Mouse (Mus musculus): Measurements from ENCODE around the gene Nanos1. TPM values are rescaled to one million over a fixed set of nuclear protein-coding genes. Genes with fewer than 3 reads are reported as not detected.

Nanos1 gene
- polyA plus RNA-seq, 1 experiment from 2014 or later, result 7.4 TPM

GRCm38 (mm10) chr19:60790551-60791161 lies 34.9 kb downstream of the Nanos1 start, which contains the start of gene Eif3a:
Eif3a (minus strand) TSS chr19:60790658.
- Histone ChIP-seq H3K4me2 (peak within 1 kb of the TSS; percentile 73), H3K4me3 (replicated peaks) (peak within 1 kb of the TSS; percentile 98), H3K9me3 (no peaks in the 10 kb centered on the region), H3K9ac (peak within 1 kb of the TSS; percentile 99), H3K36me3 (replicated peaks) (no peaks in the 10 kb centered on the region), H3K27me3 (no peaks in the 10 kb centered on the region), H3K27ac (peak within 1 kb of the TSS; percentile 97), H3K4me1 (peaks cover 23% of the 10 kb centered on the region)
- ATAC-seq (ENCODE audit: low FRiP score), result peak; percentile 95
- under 1% methylated on average over 54 of the region's 57 CpGs for WGBS

- Histone ChIP-seq H3K4me3 (replicated peaks) (peak overlapping the region; percentile 98), H3K9ac (peak overlapping the region; percentile 99), H3K36me3 (replicated peaks) (no peaks in the 10 kb centered on the region), H3K4me1 (peaks cover 19% of the 10 kb centered on the region), H3K27me3 (no peaks in the 10 kb centered on the region), H3K27ac (peak overlapping the region; percentile 97), H3K4me2 (peak overlapping the region; percentile 73), H3K9me3 (no peaks in the 10 kb centered on the region)
- peak; percentile 31; the same call in 1 of the 2 replicates for ATAC-seq (ENCODE audit: low FRiP score)
- WGBS, result 18% methylated on average over 9 of the region's 9 CpGs
Observed at GRCm38 (mm10) chr19:60791164-60791563, 35.4 kb downstream of the Nanos1 start.

- Histone ChIP-seq H3K4me1 (peaks cover 10% of the 10 kb centered on the region), H3K27ac (no peak overlapping the region), H3K4me2 (no peak overlapping the region), H3K9me3 (no peaks in the 10 kb centered on the region), H3K27me3 (no peaks in the 10 kb centered on the region), H3K4me3 (replicated peaks) (no peak overlapping the region), H3K9ac (no peak overlapping the region), H3K36me3 (replicated peaks) (no peaks in the 10 kb centered on the region)
- ATAC-seq (ENCODE audit: low FRiP score), result no peak
- WGBS, result 84% methylated on average over 2 of the region's 2 CpGs
Observed at GRCm38 (mm10) chr19:60793170-60793707, 37.5 kb downstream of the Nanos1 start.

- Histone ChIP-seq H3K9me3 (no peaks in the 10 kb centered on the region), H3K27me3 (no peaks in the 10 kb centered on the region), H3K9ac (no peak overlapping the region), H3K4me2 (no peak overlapping the region), H3K4me1 (0 out of 2 replicates have a peak, but pooled peaks cover 3% of the 10 kb centered on the region), H3K36me3 (replicated peaks) (no peaks in the 10 kb centered on the region), H3K27ac (no peak overlapping the region), H3K4me3 (replicated peaks) (no peak overlapping the region)
- no peak for ATAC-seq (ENCODE audit: low FRiP score)
- WGBS, result 73% methylated on average over 2 of the region's 2 CpGs
Observed at GRCm38 (mm10) chr19:60795244-60795643, 39.5 kb downstream of the Nanos1 start.

- Histone ChIP-seq H3K27me3 (no peaks in the 10 kb centered on the region), H3K9me3 (no peaks in the 10 kb centered on the region), H3K4me3 (replicated peaks) (no peak overlapping the region), H3K4me1 (no peaks in the 10 kb centered on the region), H3K36me3 (replicated peaks) (no peaks in the 10 kb centered on the region), H3K4me2 (no peak overlapping the region), H3K27ac (no peak overlapping the region), H3K9ac (no peak overlapping the region)
- no peak for ATAC-seq (ENCODE audit: low FRiP score)
- WGBS, result 96% methylated on average over 2 of the region's 2 CpGs
Observed at GRCm38 (mm10) chr19:60797415-60797814, 41.6 kb downstream of the Nanos1 start.

- no peaks in the 10 kb centered on the region for H3K36me3 ChIP-seq (replicated peaks)
- H3K4me2 ChIP-seq, result no peak overlapping the region
- H3K27me3 ChIP-seq, result no peaks in the 10 kb centered on the region
- ATAC-seq (ENCODE audit: low FRiP score), result no peak
- H3K9me3 ChIP-seq, result no peaks in the 10 kb centered on the region
- no peak overlapping the region for H3K9ac ChIP-seq
- H3K4me3 ChIP-seq (replicated peaks), result no peak overlapping the region
- H3K27ac ChIP-seq, result no peak overlapping the region
- H3K4me1 ChIP-seq, result no peaks in the 10 kb centered on the region
- 80% methylated on average over 7 of the region's 7 CpGs for WGBS
Observed at GRCm38 (mm10) chr19:60799867-60800569, 44.2 kb downstream of the Nanos1 start.

GRCm38 (mm10) chr19:60804903-60805302 lies 49.1 kb downstream of the Nanos1 start:
- H3K36me3 ChIP-seq (replicated peaks), result no peaks in the 10 kb centered on the region
- no peaks in the 10 kb centered on the region for H3K27me3 ChIP-seq
- H3K9me3 ChIP-seq, result no peaks in the 10 kb centered on the region
- no peak overlapping the region for H3K27ac ChIP-seq
- no peak overlapping the region for H3K9ac ChIP-seq
- no peak overlapping the region for H3K4me2 ChIP-seq
- ATAC-seq (ENCODE audit: low FRiP score), result no peak
- 67% methylated on average over 2 of the region's 2 CpGs for WGBS
- H3K4me1 ChIP-seq, result no peaks in the 10 kb centered on the region
- no peak overlapping the region for H3K4me3 ChIP-seq (replicated peaks)

Small RNA genes within 50 kb of the gene (microRNA-seq; reads per million reads assigned to microRNA genes)
- not detected for gene mmu-mir-3084-1

Other genes starting within 250 kb of the Nanos1 start
- 33.3 and 34.1 TPM in 2 replicates for gene Cacul1, start 175.0 kb upstream of the Nanos1 start, polyA plus RNA-seq (2016; fragmentation: Nextera tagmentation; extraction: Ambion mirVana)
- 136 and 137 TPM in 2 replicates for gene Eif3a, start 34.7 kb downstream of the Nanos1 start, polyA plus RNA-seq (2016; fragmentation: Nextera tagmentation; extraction: Ambion mirVana)
- 35.5 and 39.4 TPM in 2 replicates for gene Fam45a, start 55.6 kb downstream of the Nanos1 start, polyA plus RNA-seq (2016; fragmentation: Nextera tagmentation; extraction: Ambion mirVana)
- gene Sfxn4, start 105.5 kb downstream of the Nanos1 start, polyA plus RNA-seq (2016; fragmentation: Nextera tagmentation; extraction: Ambion mirVana), result 9.8 and 12.5 TPM in 2 replicates
- 84.8 and 88.9 TPM in 2 replicates for gene Prdx3, start 118.6 kb downstream of the Nanos1 start, polyA plus RNA-seq (2016; fragmentation: Nextera tagmentation; extraction: Ambion mirVana)
- 2.0 and 2.4 TPM in 2 replicates for gene Grk5, start 133.8 kb downstream of the Nanos1 start, polyA plus RNA-seq (2016; fragmentation: Nextera tagmentation; extraction: Ambion mirVana)